Mouse (Mus musculus) yolk sac, embryonic 10.5 days (tissue): ENCODE data around the gene Ube2f.
A peak's percentile ranks its signal among the peaks of the same experiment; 100 is the strongest.

Experiments
- DNase-seq: peaks from one replicate; pipeline ENCODE4 v3.0.0-alpha.2; 2017; ENCODE audit warnings: low spot score

Gene Ube2f

GRCm38 (mm10) chr1:91239112-91239511 is 11.0 kb upstream of the Ube2f start:
- peak; percentile 37 for DNase-seq

GRCm38 (mm10) chr1:91239800-91240199 is 10.3 kb upstream of the Ube2f start:
- no peak for DNase-seq

GRCm38 (mm10) chr1:91240685-91241084 is 9.4 kb upstream of the Ube2f start:
- no peak for DNase-seq

- no peak for DNase-seq
Observed at GRCm38 (mm10) chr1:91241249-91241648, 8.9 kb upstream of the Ube2f start.

GRCm38 (mm10) chr1:91248242-91248641 is 1.9 kb upstream of the Ube2f start:
- DNase-seq: peak; percentile 11

GRCm38 (mm10) chr1:91248970-91249369 is 1.1 kb upstream of the Ube2f start:
- no peak for DNase-seq

- peak; percentile 12 for DNase-seq
Observed at GRCm38 (mm10) chr1:91250415-91251147, 477 bp downstream of the Ube2f start.

- no peak for DNase-seq
Observed at GRCm38 (mm10) chr1:91251148-91251650, 1.1 kb downstream of the Ube2f start.

- peak; percentile 10 for DNase-seq
Observed at GRCm38 (mm10) chr1:91251927-91252326, 1.8 kb downstream of the Ube2f start.

- DNase-seq: no peak
Observed at GRCm38 (mm10) chr1:91257918-91258317, 7.8 kb downstream of the Ube2f start.

GRCm38 (mm10) chr1:91259794-91260193 is 9.7 kb downstream of the Ube2f start:
- no peak for DNase-seq

GRCm38 (mm10) chr1:91262508-91262907 is 12.4 kb downstream of the Ube2f start:
- no peak for DNase-seq

- DNase-seq: no peak
Observed at GRCm38 (mm10) chr1:91272260-91272659, 22.2 kb downstream of the Ube2f start.

GRCm38 (mm10) chr1:91276581-91276980 is 26.5 kb downstream of the Ube2f start:
- no peak for DNase-seq

- DNase-seq: no peak
Observed at GRCm38 (mm10) chr1:91277480-91277879, 27.4 kb downstream of the Ube2f start.

- no peak for DNase-seq
Observed at GRCm38 (mm10) chr1:91278410-91279119, 28.5 kb downstream of the Ube2f start.

- no peak for DNase-seq
Observed at GRCm38 (mm10) chr1:91279126-91279525, 29.0 kb downstream of the Ube2f start.

GRCm38 (mm10) chr1:91282582-91282981 is 32.5 kb downstream of the Ube2f start:
- no peak for DNase-seq

GRCm38 (mm10) chr1:91289375-91289774 is 39.3 kb downstream of the Ube2f start:
- DNase-seq: no peak

GRCm38 (mm10) chr1:91292101-91292825 is 42.2 kb downstream of the Ube2f start:
- no peak for DNase-seq

GRCm38 (mm10) chr1:91295544-91295943 is 45.4 kb downstream of the Ube2f start:
- no peak for DNase-seq
